Comparison of ENCODE assay signal across 25 mouse cellular contexts in genomic region chr3:156368669-156369343, GRCm38 (mm10).
"Had no signal": no experiment of that assay in that cellular context is flagged by ENCODE, and none has a peak within 500 bp of the region (broad histone marks: within the 10 kb centered on the region; RNA-seq: fewer than 3 reads in every experiment).

No protein-coding gene starts in this region.

- H3K36me3 ChIP-seq: heart, embryonic 10.5 days; heart, embryonic 12.5 days; hindbrain, embryonic 13.5 days; hindbrain, embryonic 15.5 days; kidney, embryonic 15.5 days; limb, embryonic 13.5 days; limb, embryonic 15.5 days; liver, embryonic 12.5 days had no signal

- H3K9ac ChIP-seq: heart, embryonic 12.5 days; hindbrain, embryonic 13.5 days; hindbrain, embryonic 15.5 days; kidney, embryonic 15.5 days; limb, embryonic 13.5 days; limb, embryonic 15.5 days; liver, embryonic 12.5 days; liver, embryonic 14.5 days had no signal

- H3K9me3 ChIP-seq: heart, embryonic 10.5 days; heart, embryonic 12.5 days; hindbrain, embryonic 13.5 days; hindbrain, embryonic 15.5 days; kidney, embryonic 15.5 days; limb, embryonic 13.5 days; limb, embryonic 15.5 days; liver, embryonic 12.5 days had no signal

- ATAC-seq: hindbrain, postnatal 0 days; intestine, embryonic 16.5 days; liver, embryonic 12.5 days had no signal

- H3K27me3 ChIP-seq: heart, embryonic 12.5 days; hindbrain, embryonic 13.5 days; hindbrain, embryonic 15.5 days; kidney, embryonic 15.5 days; limb, embryonic 13.5 days; limb, embryonic 15.5 days; liver, embryonic 12.5 days had no signal

- H3K4me3 ChIP-seq: heart, embryonic 10.5 days; heart, embryonic 12.5 days; hindbrain, embryonic 13.5 days; hindbrain, embryonic 15.5 days; kidney, embryonic 15.5 days; limb, embryonic 13.5 days; limb, embryonic 15.5 days; liver, embryonic 12.5 days had no signal

- H3K4me2 ChIP-seq: heart, embryonic 12.5 days; hindbrain, embryonic 13.5 days; hindbrain, embryonic 15.5 days; kidney, embryonic 15.5 days; limb, embryonic 13.5 days; limb, embryonic 15.5 days; liver, embryonic 12.5 days had no signal

- H3K27ac ChIP-seq: heart, embryonic 10.5 days; hindbrain, embryonic 13.5 days; hindbrain, embryonic 15.5 days; hindbrain, postnatal 0 days; kidney, embryonic 15.5 days; kidney, postnatal 0 days; limb, embryonic 13.5 days; limb, embryonic 15.5 days; liver, embryonic 12.5 days; liver, embryonic 14.5 days had no signal

- DNase-seq: gastrocnemius, postnatal 14 days; gastrocnemius, postnatal 36 days; heart, adult 18-20 months; heart, postnatal 10 days; heart, postnatal 4 days; kidney, adult 11 months; kidney, adult 2 months; kidney, adult 9 months; kidney, postnatal 14 days; kidney, postnatal 36 days; layer of hippocampus, adult 9-11 months; layer of hippocampus, postnatal 36 days; left cerebral cortex, postnatal 4 days had no signal

- H3K4me1 ChIP-seq: heart, embryonic 10.5 days; heart, embryonic 12.5 days; hindbrain, embryonic 13.5 days; hindbrain, embryonic 15.5 days; kidney, embryonic 15.5 days; limb, embryonic 13.5 days; limb, embryonic 15.5 days; liver, embryonic 12.5 days had no signal
